8 mouse cellular contexts compared by ENCODE assay signal in the genomic region with DNA sequence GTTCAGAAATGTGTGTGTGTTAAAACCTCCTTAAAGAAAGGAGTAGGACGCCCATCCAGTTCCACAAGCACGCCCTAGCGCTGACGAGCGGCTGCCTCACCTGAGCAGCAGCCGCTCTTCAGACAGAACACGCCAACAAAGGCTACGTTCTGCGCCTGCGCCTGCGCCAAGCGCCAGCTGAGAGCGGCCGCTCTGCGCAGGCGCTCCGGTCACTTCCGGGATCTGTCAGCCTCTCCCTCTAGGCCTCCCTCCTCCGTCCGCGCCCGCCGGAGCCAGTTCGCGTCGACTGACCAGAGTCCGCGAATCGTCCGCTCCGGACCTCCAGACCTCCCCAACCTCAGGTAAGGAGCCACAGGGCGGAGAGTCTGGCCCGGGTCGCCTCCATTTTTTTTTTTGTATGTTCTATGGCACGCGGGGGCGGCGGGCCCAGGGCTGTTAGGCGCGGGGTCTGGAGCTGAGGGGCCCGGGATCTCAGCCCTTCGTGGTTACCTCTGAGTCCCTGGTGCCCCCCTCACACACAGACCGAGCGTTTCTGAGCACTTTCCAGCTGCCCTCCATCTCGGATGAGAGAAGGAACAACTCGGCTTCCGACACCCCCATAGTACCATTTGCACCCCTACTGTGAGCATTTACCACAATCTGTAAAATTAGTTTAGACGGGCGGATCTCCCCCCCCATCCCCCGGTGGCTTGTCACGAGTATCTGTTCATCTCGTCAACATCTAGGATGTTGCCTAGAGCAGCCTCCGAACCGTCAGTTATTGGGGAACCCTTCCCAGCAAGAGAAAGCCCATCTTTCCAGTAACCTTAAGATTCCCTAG. TPM values are rescaled to one million over a fixed set of nuclear protein-coding genes. Genes with fewer than 3 reads are reported as not detected.
DNase-seq lines count a peak whose midpoint lies in the region; ATAC-seq and TF ChIP-seq lines count a peak whose summit lies in the region.

A gene (plus strand): TSS at position 199 of the 820 bp plus-strand sequence.
A gene (minus strand): TSS at position 399 of the 820 bp plus-strand sequence.

- no peaks in the 10 kb centered on the region for H3K27me3 ChIP-seq in embryonic facial prominence, embryonic 13.5 days
- H3K27me3 ChIP-seq in heart, adult 2 months (ENCODE audit: control insufficient read depth, insufficient read depth, low read length): no peaks in the 10 kb centered on the region
- H3K27me3 ChIP-seq in limb, embryonic 13.5 days: no peaks in the 10 kb centered on the region
- H3K27me3 ChIP-seq in midbrain, embryonic 16.5 days (ENCODE audit: control insufficient read depth, insufficient read depth, low read depth, low read length): no peaks in the 10 kb centered on the region

- TF ChIP-seq EP300 in heart, adult 2 months (IDR thresholded peaks at IDR 0.05; ENCODE audit: insufficient read depth, low read depth, low read length): no peak

- peak within 1 kb of the TSS; percentile 96 for H3K9ac ChIP-seq in embryonic facial prominence, embryonic 13.5 days
- H3K9ac ChIP-seq in heart, adult 2 months (ENCODE audit: low read depth, low read length): peak within 1 kb of the TSS; percentile 90
- peak within 1 kb of the TSS; percentile 88 for H3K9ac ChIP-seq in limb, embryonic 13.5 days
- peak within 1 kb of the TSS; percentile 94 for H3K9ac ChIP-seq in midbrain, embryonic 16.5 days (ENCODE audit: low read depth, low read length)

- peak; percentile 95 for DNase-seq in 3134 (ENCODE audit: extremely low read depth, insufficient read length, low spot score)
- peak; percentile 97 to 99 for DNase-seq in adrenal gland, postnatal 36 days
- peak; percentile 94 to 95 for DNase-seq in heart, adult 2 months
- peak; percentile 93 for DNase-seq in kidney, adult 8-10 months
- peak; percentile 81 to 96 for DNase-seq in spleen, postnatal 10 days (ENCODE audit: low spot score in 2 of 2)

- peak within 1 kb of the TSS; percentile 89 for H3K4me2 ChIP-seq in embryonic facial prominence, embryonic 13.5 days
- H3K4me2 ChIP-seq in limb, embryonic 13.5 days (replicated peaks): peak within 1 kb of the TSS; percentile 89
- peak within 1 kb of the TSS; percentile 85 for H3K4me2 ChIP-seq in midbrain, embryonic 16.5 days (ENCODE audit: low read length)

- WGBS in embryonic facial prominence, embryonic 13.5 days: under 1% methylated on average over 54 of the region's 54 CpGs
- 2% methylated on average over 54 of the region's 54 CpGs for WGBS in heart, adult 2 months
- WGBS in limb, embryonic 13.5 days: 2% methylated on average over 54 of the region's 54 CpGs
- WGBS in midbrain, embryonic 16.5 days: under 1% methylated on average over 54 of the region's 54 CpGs

- peak; percentile 87 for TF ChIP-seq POLR2A in heart, adult 2 months (IDR thresholded peaks at IDR 0.05; ENCODE audit: insufficient read depth, low read depth, low read length)

- TF ChIP-seq CTCF in heart, adult 2 months (IDR thresholded peaks at IDR 0.05): no peak

- peaks cover 15% of the 10 kb centered on the region; the same call in 1 of the 2 replicates for H3K36me3 ChIP-seq in embryonic facial prominence, embryonic 13.5 days
- H3K36me3 ChIP-seq in heart, adult 2 months (ENCODE audit: control insufficient read depth, insufficient read depth, low read length): peaks cover 4% of the 10 kb centered on the region; the same call in 1 of the 2 replicates
- H3K36me3 ChIP-seq in limb, embryonic 13.5 days: peaks cover 12% of the 10 kb centered on the region
- H3K36me3 ChIP-seq in midbrain, embryonic 16.5 days (ENCODE audit: control insufficient read depth, insufficient read depth, low read length): no peaks in the 10 kb centered on the region

- intact Hi-C loops in heart, adult 2 months (cut with DNase I): loop anchor here (2.0 kb wide), 2 partner anchors 33 to 55 kb away; no protein-coding TSS in a partner anchor

- H3K79me2 ChIP-seq in heart, adult 2 months (replicated peaks; ENCODE audit: control insufficient read depth, insufficient read depth, low read length): peaks cover 10% of the 10 kb centered on the region

- H3K27ac ChIP-seq in embryonic facial prominence, embryonic 13.5 days: peak within 1 kb of the TSS; percentile 72; the same call in 1 of the 2 replicates
- H3K27ac ChIP-seq in heart, adult 2 months: peak within 1 kb of the TSS; percentile 88
- H3K27ac ChIP-seq in limb, embryonic 13.5 days: peak within 1 kb of the TSS; percentile 75; the same call in 1 of the 2 replicates
- H3K27ac ChIP-seq in midbrain, embryonic 16.5 days (ENCODE audit: low read length): peak within 1 kb of the TSS; percentile 85

- ATAC-seq in embryonic facial prominence, embryonic 13.5 days (ENCODE audit: insufficient number of reproducible peaks, insufficient read depth, low FRiP score, low TSS enrichment, low read depth): peak; percentile 93
- ATAC-seq in limb, embryonic 13.5 days (ENCODE audit: low FRiP score, low read depth): peak; percentile 94
- ATAC-seq in midbrain, embryonic 16.5 days: peak; percentile 96

- peaks cover 10% of the 10 kb centered on the region for H3K4me1 ChIP-seq in embryonic facial prominence, embryonic 13.5 days
- H3K4me1 ChIP-seq in heart, adult 2 months (ENCODE audit: control insufficient read depth, insufficient read depth, low read length): no peaks in the 10 kb centered on the region
- peaks cover 10% of the 10 kb centered on the region for H3K4me1 ChIP-seq in limb, embryonic 13.5 days
- peaks cover 9% of the 10 kb centered on the region for H3K4me1 ChIP-seq in midbrain, embryonic 16.5 days (ENCODE audit: control insufficient read depth, insufficient read depth, low read length)

- no peaks in the 10 kb centered on the region for H3K9me3 ChIP-seq in embryonic facial prominence, embryonic 13.5 days
- H3K9me3 ChIP-seq in limb, embryonic 13.5 days: no peaks in the 10 kb centered on the region
- H3K9me3 ChIP-seq in midbrain, embryonic 16.5 days (replicated peaks; ENCODE audit: control insufficient read depth, low read length, poor library complexity, severe bottlenecking): no peaks in the 10 kb centered on the region

- peak within 1 kb of the TSS; percentile 89 for H3K4me3 ChIP-seq in embryonic facial prominence, embryonic 13.5 days
- peak within 1 kb of the TSS; percentile 91 for H3K4me3 ChIP-seq in heart, adult 2 months
- peak within 1 kb of the TSS; percentile 77 for H3K4me3 ChIP-seq in limb, embryonic 13.5 days
- peak within 1 kb of the TSS; percentile 80 for H3K4me3 ChIP-seq in midbrain, embryonic 16.5 days (ENCODE audit: low read depth, low read length)

RNA-seq across cellular contexts. Expression of the first gene that starts in this region (rescaled TPM):
- 100 to 1,000 TPM; 120 to 123 TPM for total RNA-seq in adrenal gland, postnatal 36 days (2021)
- 144 and 157 TPM in 2 replicates for polyA plus RNA-seq in embryonic facial prominence, embryonic 13.5 days (2015; fragmentation: Nextera tagmentation; extraction: Ambion mirVana)
- total RNA-seq in heart, adult 2 months (2021): 10 to 100 TPM; 60.4 to 64.4 TPM
- polyA plus RNA-seq in heart, adult 2 months (2012; rRNA removed): 67.8 and 79.9 TPM in 2 replicates
- polyA plus RNA-seq in limb, embryonic 13.5 days (2015; fragmentation: Nextera tagmentation; extraction: Ambion mirVana): 139 and 141 TPM in 2 replicates
- polyA plus RNA-seq in midbrain, embryonic 16.5 days (2015; fragmentation: Nextera tagmentation; extraction: Ambion mirVana): 277 and 284 TPM in 2 replicates

RNA-seq across cellular contexts. Expression of the second gene that starts in this region (rescaled TPM):
- not detected for total RNA-seq in adrenal gland, postnatal 36 days (2021)
- polyA plus RNA-seq in embryonic facial prominence, embryonic 13.5 days (2015; fragmentation: Nextera tagmentation; extraction: Ambion mirVana): not detected in 2 replicates
- not detected for total RNA-seq in heart, adult 2 months (2021)
- polyA plus RNA-seq in heart, adult 2 months (2012; rRNA removed): not detected in 2 replicates
- 0.10 TPM in 1 of 2 replicates, not detected in the other for polyA plus RNA-seq in limb, embryonic 13.5 days (2015; fragmentation: Nextera tagmentation; extraction: Ambion mirVana)
- not detected in 2 replicates for polyA plus RNA-seq in midbrain, embryonic 16.5 days (2015; fragmentation: Nextera tagmentation; extraction: Ambion mirVana)

Comparison
In these comparisons a context has a peak if more than half of its experiments do, and no peak if none do; other contexts are left out.
1. Peak in every context shown above with its lines: DNase-seq, ATAC-seq, H3K4me3 ChIP-seq and H3K27ac ChIP-seq.